Mouse (Mus musculus) E14TG2a.4 (cell line): ENCODE data around the gene Glod4.

Experiments
- H3K27me3 ChIP-seq: 2 replicates; pipeline ENCODE4 v1.6.1; 2014; ENCODE audit warnings: low read length, control low read depth; ENCODE audit not compliant: insufficient read depth
- H3K36me3 ChIP-seq: 2 replicates; pipeline ENCODE4 v1.6.1; 2014; ENCODE audit warnings: low read length, control low read depth; ENCODE audit not compliant: insufficient read depth
- H3K4me1 ChIP-seq: replicated peaks from 2 replicates; pipeline ENCODE4 v1.6.1; 2014; ENCODE audit warnings: low read depth, low read length, control low read depth
- H3K4me3 ChIP-seq: replicated peaks from 2 replicates; pipeline ENCODE4 v1.5.1; 2014; ENCODE audit warnings: mild to moderate bottlenecking, low read length
- H3K9me3 ChIP-seq: 2 replicates; pipeline ENCODE4 v1.6.1; 2014; ENCODE audit warnings: low read length, control low read depth
- CTCF ChIP-seq: conservative IDR thresholded peaks from 2 replicates; pipeline ENCODE4 v1.5.1; 2014; ENCODE audit warnings: low read length
- NANOG ChIP-seq: IDR thresholded peaks from 2 replicates; pipeline ENCODE4 v1.6.1; 2014; ENCODE audit warnings: borderline replicate concordance, low read length, mixed read lengths
- POU5F1 ChIP-seq: IDR thresholded peaks from 2 replicates; pipeline ENCODE4 v1.6.1; 2014; ENCODE audit warnings: low read length, borderline replicate concordance

The Glod4 gene

DNA sequence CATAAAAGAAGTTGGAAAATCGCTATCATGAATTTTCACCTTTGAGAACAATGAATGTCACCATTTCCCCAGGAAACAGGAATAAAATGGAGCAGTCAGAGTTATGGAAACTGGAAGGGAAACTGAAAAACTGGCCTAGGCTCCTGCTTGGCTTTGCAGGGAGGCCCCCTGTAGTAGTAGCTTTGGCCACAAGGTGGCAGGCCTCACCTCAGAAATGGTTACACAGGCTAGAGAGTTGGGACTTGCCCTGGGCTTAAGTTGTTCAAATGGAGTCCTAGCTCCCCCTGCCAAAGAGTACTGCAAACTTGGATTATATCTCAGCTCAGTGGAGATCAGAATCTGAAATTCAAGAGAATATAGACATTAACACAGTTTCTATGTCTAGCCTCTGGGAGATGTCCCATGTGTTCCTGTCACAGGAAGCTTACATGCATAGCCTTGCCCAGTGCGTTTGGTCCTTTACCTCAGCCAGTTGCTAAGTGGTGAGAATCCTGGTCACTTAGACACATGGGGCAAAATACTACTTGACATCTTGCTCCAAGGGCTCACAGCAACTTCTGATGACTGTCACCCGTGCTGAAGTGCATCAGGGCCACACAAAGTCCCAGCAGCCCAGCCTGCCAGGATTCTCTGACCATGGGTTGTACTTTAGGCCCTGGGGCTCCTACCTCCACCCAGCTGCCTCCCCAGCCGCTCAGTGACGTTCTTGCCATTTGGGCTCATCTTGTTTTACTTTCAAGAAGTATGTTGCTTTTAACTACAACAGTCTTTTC, 9.8 kb upstream of the Glod4 start:
- no peaks in the 10 kb centered on the region for H3K9me3 ChIP-seq
- 0 out of 2 replicates have a peak, but pooled peaks cover 5% of the 10 kb centered on the region for H3K27me3 ChIP-seq
- TF ChIP-seq NANOG (no peak), CTCF (peak; percentile 84), POU5F1 (no peak)
- no peak overlapping the region for H3K4me3 ChIP-seq
- H3K4me1 ChIP-seq = peaks cover 21% of the 10 kb centered on the region
- peaks cover 61% of the 10 kb centered on the region for H3K36me3 ChIP-seq

DNA sequence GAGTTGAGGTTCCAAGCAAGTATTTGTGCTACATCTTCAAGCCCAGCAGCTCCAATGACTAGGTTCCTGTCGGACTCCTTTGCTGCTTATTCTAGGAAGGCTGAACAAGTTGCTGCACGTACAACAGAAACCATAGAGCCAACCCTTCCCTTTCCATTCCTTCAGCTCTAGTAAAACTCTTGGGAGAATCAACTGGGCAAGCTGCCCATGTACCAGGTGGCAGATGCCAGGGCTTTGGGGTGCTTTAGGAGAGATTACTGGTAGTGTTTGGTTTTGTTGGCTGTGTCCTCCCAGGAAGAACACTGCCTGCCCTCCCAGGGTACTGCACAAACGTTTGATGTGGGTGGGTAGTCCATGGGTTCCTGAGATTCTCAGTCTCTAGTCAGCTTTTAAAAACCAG, 8.5 kb upstream of the Glod4 start:
- no peak for TF ChIP-seq CTCF
- TF ChIP-seq POU5F1 = no peak
- TF ChIP-seq NANOG = no peak
- Histone ChIP-seq H3K4me1 (peaks cover 21% of the 10 kb centered on the region), H3K9me3 (no peaks in the 10 kb centered on the region), H3K4me3 (no peak overlapping the region), H3K27me3 (no peaks in the 10 kb centered on the region), H3K36me3 (peaks cover 54% of the 10 kb centered on the region)

DNA sequence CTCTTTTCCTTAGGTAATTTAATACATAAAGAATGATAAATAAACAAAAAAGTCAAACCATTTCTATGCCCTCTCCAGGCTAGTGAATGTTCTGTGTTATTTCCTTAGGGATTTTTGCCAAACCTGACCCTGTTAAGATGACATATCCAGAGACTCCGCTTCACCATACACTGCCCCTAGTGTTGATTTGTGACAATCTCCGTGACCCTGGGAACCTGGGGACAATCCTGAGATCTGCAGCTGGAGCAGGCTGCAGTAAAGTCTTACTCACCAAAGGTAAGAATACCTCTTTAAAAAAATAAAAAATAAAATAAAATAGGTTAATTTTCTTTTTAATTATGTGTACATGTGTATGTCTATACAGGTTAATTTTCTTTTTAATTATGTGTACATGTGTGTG, 3.7 kb upstream of the Glod4 start:
- Histone ChIP-seq H3K27me3 (no peaks in the 10 kb centered on the region), H3K4me3 (no peak overlapping the region), H3K36me3 (peaks cover 46% of the 10 kb centered on the region), H3K4me1 (peaks cover 22% of the 10 kb centered on the region), H3K9me3 (no peaks in the 10 kb centered on the region)
- no peak for TF ChIP-seq CTCF
- TF ChIP-seq POU5F1 = no peak
- no peak for TF ChIP-seq NANOG

DNA sequence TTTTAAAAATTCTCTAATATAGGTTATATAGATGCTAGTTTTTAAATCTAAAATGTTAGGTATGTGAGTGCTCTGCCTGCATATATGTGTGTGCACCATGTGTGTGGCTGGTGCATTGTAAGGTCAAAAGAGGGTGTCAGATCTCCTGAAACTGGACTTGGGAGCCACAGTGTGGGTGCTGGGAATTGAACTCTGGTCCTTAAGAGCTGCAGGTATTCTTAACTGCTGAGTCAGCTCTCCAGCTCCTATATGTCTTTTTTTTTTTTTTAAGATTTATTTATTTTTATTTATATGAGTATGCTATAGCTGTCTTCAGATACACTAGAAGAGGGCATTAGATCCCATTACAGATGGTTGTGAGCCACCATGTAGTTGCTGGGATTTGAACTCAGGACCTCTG, 2.9 kb upstream of the Glod4 start:
- H3K36me3 ChIP-seq = peaks cover 46% of the 10 kb centered on the region
- no peak overlapping the region for H3K4me3 ChIP-seq
- no peaks in the 10 kb centered on the region for H3K27me3 ChIP-seq
- H3K9me3 ChIP-seq = no peaks in the 10 kb centered on the region
- no peak for TF ChIP-seq CTCF
- TF ChIP-seq NANOG = no peak
- TF ChIP-seq POU5F1 = no peak
- H3K4me1 ChIP-seq = peaks cover 22% of the 10 kb centered on the region

DNA sequence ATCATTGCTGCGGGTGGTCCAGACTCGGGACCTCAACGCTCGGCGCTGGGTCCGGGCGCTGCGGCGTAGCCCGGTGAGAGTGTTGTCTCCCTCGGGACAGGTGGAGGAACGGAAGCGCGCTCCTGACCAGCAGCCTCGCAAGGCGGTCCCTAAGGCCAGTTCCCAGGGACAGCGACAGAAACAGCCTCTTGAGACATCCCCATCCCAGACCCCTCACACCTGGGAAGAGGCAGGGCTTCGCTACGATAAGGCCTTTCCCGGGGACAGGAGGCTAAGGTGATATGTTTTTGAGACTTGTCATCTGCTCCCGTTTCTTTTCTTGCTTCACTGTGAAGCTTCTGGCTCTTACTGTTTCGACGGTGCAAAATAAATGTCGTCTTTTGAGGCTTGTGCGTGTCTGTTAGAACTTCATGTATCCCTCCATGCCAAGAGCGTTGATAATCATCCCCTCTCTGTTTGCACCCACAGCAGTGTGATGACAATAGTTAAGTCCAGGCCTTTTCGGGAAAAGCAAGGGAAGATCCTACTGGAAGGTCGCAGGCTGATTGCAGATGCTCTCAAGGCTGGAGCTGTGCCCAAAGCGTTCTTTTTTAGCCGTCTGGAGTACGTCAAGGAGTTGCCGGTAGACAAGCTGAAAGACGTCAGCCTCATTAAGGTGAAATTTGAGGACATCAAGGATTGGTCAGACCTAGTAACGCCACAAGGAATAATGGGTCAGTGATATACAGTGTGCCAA, 454 bp upstream of the Glod4 start:
- Histone ChIP-seq H3K4me3 (peak overlapping the region; percentile 94), H3K27me3 (no peaks in the 10 kb centered on the region), H3K9me3 (no peaks in the 10 kb centered on the region), H3K36me3 (peaks cover 39% of the 10 kb centered on the region), H3K4me1 (peaks cover 22% of the 10 kb centered on the region)
- no peak for TF ChIP-seq CTCF
- no peak for TF ChIP-seq POU5F1
- no peak for TF ChIP-seq NANOG

DNA sequence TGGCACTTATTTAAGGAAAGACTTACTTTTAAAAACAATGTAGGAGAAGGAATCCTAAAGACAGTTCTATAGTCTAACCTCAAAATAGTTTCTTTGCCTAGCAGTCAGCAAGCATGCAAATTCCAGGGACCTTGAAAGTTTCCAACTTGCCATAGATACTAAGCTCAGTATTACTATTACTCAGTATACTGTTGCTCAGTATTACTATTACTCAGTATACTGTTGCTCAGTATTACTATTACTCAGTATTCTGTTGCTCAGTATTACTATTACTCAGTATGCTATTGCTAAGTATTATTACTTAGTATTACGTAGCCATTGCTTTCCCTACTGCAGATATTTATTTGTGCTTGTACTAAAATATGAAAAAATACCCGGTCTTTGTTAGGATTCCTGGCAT, 3.8 kb downstream of the Glod4 start:
- TF ChIP-seq NANOG (no peak), CTCF (no peak), POU5F1 (no peak)
- Histone ChIP-seq H3K4me1 (peaks cover 15% of the 10 kb centered on the region), H3K27me3 (no peaks in the 10 kb centered on the region)

DNA sequence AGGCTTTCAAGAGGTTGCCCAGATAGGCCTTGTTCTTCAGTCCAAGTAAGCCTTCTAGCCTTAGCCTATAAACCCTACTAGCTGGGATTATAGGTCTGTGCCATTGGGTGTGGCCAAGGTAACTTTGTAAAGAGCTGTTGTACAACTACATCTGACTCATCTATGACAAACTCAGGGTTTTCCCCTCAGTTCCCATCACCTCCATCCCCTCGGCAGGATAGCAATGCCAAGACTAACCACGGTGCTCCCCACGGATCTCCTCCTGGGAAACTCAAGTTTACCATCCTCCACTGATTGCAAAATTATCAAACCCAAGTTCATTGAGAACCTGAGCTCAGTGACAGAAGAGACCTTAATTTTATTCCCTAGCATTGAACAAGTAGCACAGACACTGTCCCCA, 7.4 kb downstream of the Glod4 start:
- Histone ChIP-seq H3K36me3 (peaks cover 78% of the 10 kb centered on the region), H3K4me3 (no peak overlapping the region), H3K9me3 (no peaks in the 10 kb centered on the region), H3K4me1 (no peaks in the 10 kb centered on the region; the same call in 1 of the 2 replicates), H3K27me3 (no peaks in the 10 kb centered on the region)
- TF ChIP-seq POU5F1 (no peak), NANOG (no peak), CTCF (no peak)

More for the DNA sequence above, 3.8 kb downstream of the Glod4 start:
- Histone ChIP-seq H3K4me3 (no peak overlapping the region), H3K9me3 (no peaks in the 10 kb centered on the region), H3K36me3 (peaks cover 47% of the 10 kb centered on the region)

GRCm38 (mm10) chr11:76225051-76225450, 18.5 kb downstream of the Glod4 start:
- Histone ChIP-seq H3K9me3 (no peaks in the 10 kb centered on the region), H3K4me3 (no peak overlapping the region), H3K4me1 (peaks cover 20% of the 10 kb centered on the region), H3K27me3 (no peaks in the 10 kb centered on the region), H3K36me3 (peaks cover 52% of the 10 kb centered on the region)
- TF ChIP-seq CTCF (no peak), NANOG (no peak), POU5F1 (no peak)

- TF ChIP-seq POU5F1 (no peak), CTCF (no peak), NANOG (peak; percentile 84)
- Histone ChIP-seq H3K9me3 (no peaks in the 10 kb centered on the region), H3K36me3 (peaks cover 56% of the 10 kb centered on the region)
Measured at GRCm38 (mm10) chr11:76224631-76225030, 18.9 kb downstream of the Glod4 start.

More at GRCm38 (mm10) chr11:76224631-76225030, 18.9 kb downstream of the Glod4 start:
- peaks cover 20% of the 10 kb centered on the region for H3K4me1 ChIP-seq
- no peak overlapping the region for H3K4me3 ChIP-seq
- H3K27me3 ChIP-seq = no peaks in the 10 kb centered on the region
